Mouse (Mus musculus) intestine, postnatal 0 days (tissue): ENCODE measurements at regions not wholly inside any gene's neighbourhood (a gene's known extent, or its start where the extent isn't known, plus 50 kb on each side); places are given as distances from the start of the nearest gene placed in this dataset.

Experiments used
- ATAC-seq: fragments of 200-750 bp; cut with Nextera tagmentation; 2 replicates; pipeline ENCODE4 v1.8.0; 2017; ENCODE audit warnings: mild to moderate bottlenecking, moderate TSS enrichment, moderate library complexity
- H3K27ac ChIP-seq: fragments of 300-500 bp; sonication (generic); 2 replicates; pipeline ENCODE4 v1.5.1; 2014; ENCODE audit warnings: mild to moderate bottlenecking, low read depth, low read length, moderate library complexity
- H3K27me3 ChIP-seq: fragments of 300-500 bp; sonication (generic); replicated peaks from 2 replicates; pipeline ENCODE4 v1.6.1; 2014; ENCODE audit warnings: low read length, mixed read lengths; ENCODE audit not compliant: control insufficient read depth, insufficient read depth
- H3K36me3 ChIP-seq: fragments of 300-500 bp; sonication (generic); 2 replicates; pipeline ENCODE4 v1.6.1; 2014; ENCODE audit warnings: mild to moderate bottlenecking, moderate library complexity; ENCODE audit not compliant: control insufficient read depth, insufficient read depth
- H3K4me1 ChIP-seq: fragments of 300-500 bp; sonication (generic); replicated peaks from 2 replicates; pipeline ENCODE4 v1.6.1; 2014; ENCODE audit warnings: antibody characterized with exemption, low read length, mixed read lengths; ENCODE audit not compliant: control insufficient read depth, insufficient read depth
- H3K4me2 ChIP-seq: fragments of 300-500 bp; sonication (generic); replicated peaks from 2 replicates; pipeline ENCODE4 v1.6.1; 2014; ENCODE audit warnings: low read depth, mild to moderate bottlenecking, moderate library complexity
- H3K4me3 ChIP-seq: fragments of 300-500 bp; sonication (generic); 2 replicates; pipeline ENCODE4 v1.5.1; 2014; ENCODE audit warnings: low read depth, low read length
- H3K9ac ChIP-seq: fragments of 300-500 bp; sonication (generic); 2 replicates; pipeline ENCODE4 v1.6.1; 2014; ENCODE audit warnings: mild to moderate bottlenecking, low read depth, low read length
- H3K9me3 ChIP-seq: fragments of 300-500 bp; sonication (generic); 2 replicates; pipeline ENCODE4 v1.6.1; 2016; ENCODE audit warnings: mixed run types; ENCODE audit not compliant: control insufficient read depth
- CTCF ChIP-seq: sonication (generic); IDR thresholded peaks from 2 replicates; pipeline ENCODE4 v1.5.1; 2016; ENCODE audit warnings: low read depth, mild to moderate bottlenecking, control low read depth, antibody characterized with exemption, moderate library complexity
- WGBS: fragments of 180-500 bp; shearing (Covaris S2); extraction: QIAGEN DNeasy Blood & Tissue Kit; methylation state at CpG from one replicate; pipeline ENCODE4 v1.1.7; 2014; 5-methylcytosine and 5-hydroxymethylcytosine counted together

DNA sequence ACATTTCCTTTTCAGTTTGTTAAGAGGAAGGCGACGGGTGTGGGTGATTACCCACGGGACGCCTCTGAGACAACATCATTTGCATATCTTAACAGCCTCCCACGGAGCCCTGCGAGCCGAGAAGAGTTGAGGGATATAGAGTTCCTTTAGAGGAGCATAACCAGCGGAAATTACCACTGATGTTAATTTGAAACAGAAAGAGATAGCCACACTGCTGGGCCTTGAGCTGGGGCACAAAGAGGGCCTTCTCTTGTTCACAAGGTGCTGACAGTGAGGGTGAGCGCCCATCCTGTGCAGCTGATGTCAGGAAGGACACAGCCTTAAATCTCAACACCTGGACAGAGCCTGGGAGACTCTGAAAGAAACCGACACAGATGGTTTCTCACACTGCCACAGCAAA, 752.2 kb downstream of the Kcnj2 start:
- H3K36me3 ChIP-seq = no peaks in the 10 kb centered on the region
- H3K4me3 ChIP-seq = no peak overlapping the region
- no peak overlapping the region for H3K9ac ChIP-seq
- no peak for ATAC-seq
- WGBS = 28% methylated on average over 10 of the region's 10 CpGs
- H3K4me1 ChIP-seq = no peaks in the 10 kb centered on the region
- TF ChIP-seq CTCF = no peak
- no peak overlapping the region for H3K4me2 ChIP-seq
- H3K9me3 ChIP-seq = no peaks in the 10 kb centered on the region
- H3K27ac ChIP-seq = no peak overlapping the region
- no peaks in the 10 kb centered on the region for H3K27me3 ChIP-seq

DNA sequence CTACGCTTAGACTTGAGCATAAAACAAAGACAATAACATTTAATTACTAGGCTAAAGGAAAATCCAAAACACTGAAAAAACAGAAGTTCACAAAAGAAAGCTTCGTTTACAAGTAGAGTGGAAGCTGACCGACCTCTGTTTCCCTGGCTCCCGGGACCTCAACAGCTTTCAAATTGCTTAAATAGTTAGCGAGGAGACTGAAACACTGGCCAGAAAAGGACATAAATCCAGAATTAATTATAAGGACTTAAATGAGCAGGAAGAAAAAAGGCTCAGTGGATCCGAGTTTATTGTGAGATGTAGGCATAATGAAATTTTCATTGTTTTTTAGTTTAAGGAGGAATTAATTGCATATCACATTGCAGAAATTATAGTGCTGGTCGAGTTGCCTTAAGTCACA, 754.4 kb downstream of the Kcnj2 start:
- no peak overlapping the region for H3K4me3 ChIP-seq

DNA sequence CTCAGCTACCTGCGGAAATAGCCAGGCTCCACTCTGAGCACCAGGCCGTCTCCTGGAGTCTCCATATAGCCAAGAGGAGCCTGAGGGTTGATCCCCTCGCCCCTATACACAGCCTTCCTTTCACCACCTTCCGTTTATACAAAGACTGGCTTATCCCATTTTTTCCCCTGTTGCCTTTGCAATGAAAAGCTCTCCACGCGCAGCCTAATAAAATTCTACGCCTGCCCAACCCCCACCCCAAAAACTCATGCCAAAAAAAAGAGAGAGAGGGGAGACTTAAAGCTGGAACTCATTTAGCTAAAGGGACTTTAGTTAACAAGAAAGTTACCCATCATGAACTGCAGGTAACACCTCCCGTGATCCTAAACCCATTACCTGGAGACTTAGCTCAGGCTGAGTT, 762.5 kb downstream of the Kcnj2 start:
- no peak for ATAC-seq
- no peaks in the 10 kb centered on the region for H3K36me3 ChIP-seq
- no peaks in the 10 kb centered on the region for H3K4me1 ChIP-seq
- no peak overlapping the region for H3K4me3 ChIP-seq
- H3K4me2 ChIP-seq = no peak overlapping the region
- H3K9ac ChIP-seq = no peak overlapping the region
- WGBS = 77% methylated on average over 8 of the region's 8 CpGs
- no peak for TF ChIP-seq CTCF
- H3K9me3 ChIP-seq = no peaks in the 10 kb centered on the region
- H3K27me3 ChIP-seq = no peaks in the 10 kb centered on the region
- H3K27ac ChIP-seq = no peak overlapping the region

More for the DNA sequence above, 754.4 kb downstream of the Kcnj2 start:
- H3K4me1 ChIP-seq = no peaks in the 10 kb centered on the region
- no peaks in the 10 kb centered on the region for H3K9me3 ChIP-seq
- H3K27ac ChIP-seq = no peak overlapping the region
- H3K4me2 ChIP-seq = no peak overlapping the region
- ATAC-seq = no peak
- no peak overlapping the region for H3K9ac ChIP-seq
- 62% methylated on average over 7 of the region's 7 CpGs for WGBS
- H3K27me3 ChIP-seq = no peaks in the 10 kb centered on the region
- no peaks in the 10 kb centered on the region for H3K36me3 ChIP-seq
- no peak for TF ChIP-seq CTCF

- Histone ChIP-seq H3K4me1 (no peaks in the 10 kb centered on the region), H3K9me3 (no peaks in the 10 kb centered on the region), H3K4me3 (no peak overlapping the region), H3K27ac (no peak overlapping the region), H3K4me2 (no peak overlapping the region), H3K27me3 (no peaks in the 10 kb centered on the region; the same call in 1 of the 2 replicates), H3K9ac (no peak overlapping the region), H3K36me3 (no peaks in the 10 kb centered on the region)
- 58% methylated on average over 5 of the region's 5 CpGs for WGBS
- no peak for TF ChIP-seq CTCF
- no peak for ATAC-seq
Observed at GRCm38 (mm10) chr11:111838996-111839395, 773.0 kb downstream of the Kcnj2 start.

- no peaks in the 10 kb centered on the region; the same call in 1 of the 2 replicates for H3K27me3 ChIP-seq
- TF ChIP-seq CTCF = no peak
- ATAC-seq = no peak
- H3K36me3 ChIP-seq = no peaks in the 10 kb centered on the region
- H3K4me3 ChIP-seq = no peak overlapping the region
- H3K4me1 ChIP-seq = no peaks in the 10 kb centered on the region
- no peak overlapping the region for H3K9ac ChIP-seq
- H3K4me2 ChIP-seq = no peak overlapping the region
- WGBS = 49% methylated on average over 4 of the region's 4 CpGs
- no peaks in the 10 kb centered on the region for H3K9me3 ChIP-seq
- H3K27ac ChIP-seq = no peak overlapping the region
Observed at GRCm38 (mm10) chr11:111843728-111844258, 777.8 kb downstream of the Kcnj2 start.

DNA sequence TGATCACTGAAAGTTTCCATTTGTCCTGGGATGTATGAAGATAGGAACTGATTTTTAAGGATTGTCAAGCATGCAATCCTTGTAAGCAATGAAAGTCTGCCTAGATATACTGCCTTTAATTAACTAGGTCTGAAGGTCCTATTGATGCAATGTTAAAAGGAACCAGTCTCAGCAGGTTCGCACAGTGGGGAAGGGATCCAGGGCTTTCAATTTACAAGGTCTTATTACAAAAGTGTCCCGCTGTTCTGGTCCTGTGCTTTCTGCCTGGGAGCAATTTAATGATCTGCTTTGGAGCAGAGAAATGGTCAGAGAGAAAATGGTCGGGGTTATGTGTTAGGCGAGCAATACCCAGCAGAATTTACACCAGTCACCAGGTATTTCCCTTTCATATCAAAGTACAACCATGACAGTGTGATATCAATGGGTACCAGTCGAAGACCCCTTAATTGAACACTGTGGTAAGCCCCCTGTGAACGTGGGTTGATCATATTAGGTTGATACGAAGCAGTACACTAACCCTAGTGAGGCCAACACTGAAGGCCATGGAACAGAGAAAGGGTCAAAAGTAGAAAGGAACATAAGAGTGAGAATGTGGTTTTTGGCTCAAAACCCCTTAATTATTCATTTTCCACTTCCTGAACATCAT, 778.5 kb downstream of the Kcnj2 start:
- Histone ChIP-seq H3K27me3 (no peaks in the 10 kb centered on the region; the same call in 1 of the 2 replicates), H3K4me2 (no peak overlapping the region), H3K4me1 (no peaks in the 10 kb centered on the region), H3K36me3 (no peaks in the 10 kb centered on the region), H3K9ac (no peak overlapping the region), H3K27ac (no peak overlapping the region), H3K4me3 (no peak overlapping the region), H3K9me3 (no peaks in the 10 kb centered on the region)
- TF ChIP-seq CTCF = no peak
- ATAC-seq = no peak
- 53% methylated on average over 7 of the region's 7 CpGs for WGBS
